Mouse (Mus musculus): ENCODE measurements around the gene Stra6. TPM values are rescaled to one million over a fixed set of nuclear protein-coding genes. Genes with fewer than 3 reads are reported as not detected.
A peak's percentile ranks its signal among the peaks of the same experiment; 100 is the strongest.

The Stra6 gene
- total RNA-seq, 2 experiments from 2014 or later: 0.90 to 2.2 TPM

DNA sequence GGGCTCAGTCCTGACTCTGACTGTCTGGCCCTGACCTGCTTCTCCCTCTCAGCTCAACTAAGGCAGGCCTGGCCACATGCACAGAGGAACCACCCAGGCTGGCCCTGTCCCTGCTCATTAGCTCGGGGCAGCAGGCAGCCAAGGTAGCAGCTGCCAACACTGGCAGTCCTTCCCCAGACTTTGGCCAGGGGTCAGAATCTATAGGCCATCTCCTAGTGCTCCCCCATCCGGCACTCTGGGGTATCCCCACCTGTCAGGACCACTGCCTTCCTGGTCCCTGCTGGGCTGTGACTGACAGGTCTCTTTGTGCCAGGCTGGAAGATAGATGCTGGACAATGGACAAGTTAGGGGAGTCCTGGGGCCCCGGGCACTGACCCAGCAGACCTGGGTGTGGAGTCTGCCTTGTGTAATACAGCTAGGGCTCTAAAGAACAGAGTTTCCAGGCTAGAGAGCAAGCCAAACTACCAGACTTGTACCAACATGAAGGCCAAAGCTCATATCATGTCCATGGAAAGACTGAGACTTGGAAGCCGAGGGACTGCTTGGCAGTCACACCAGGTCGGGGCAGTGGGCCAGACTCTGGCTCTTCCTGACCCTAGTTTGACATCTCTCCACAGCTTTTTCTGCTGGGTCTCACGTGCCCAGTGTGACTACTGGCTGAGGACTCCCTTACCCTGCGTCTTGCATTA is 29.1 kb downstream of the Stra6 start:
- DNase-seq (ENCODE audit: low spot score in 2 of 2): peak in 1 of 2 experiments; percentile 27

DNA sequence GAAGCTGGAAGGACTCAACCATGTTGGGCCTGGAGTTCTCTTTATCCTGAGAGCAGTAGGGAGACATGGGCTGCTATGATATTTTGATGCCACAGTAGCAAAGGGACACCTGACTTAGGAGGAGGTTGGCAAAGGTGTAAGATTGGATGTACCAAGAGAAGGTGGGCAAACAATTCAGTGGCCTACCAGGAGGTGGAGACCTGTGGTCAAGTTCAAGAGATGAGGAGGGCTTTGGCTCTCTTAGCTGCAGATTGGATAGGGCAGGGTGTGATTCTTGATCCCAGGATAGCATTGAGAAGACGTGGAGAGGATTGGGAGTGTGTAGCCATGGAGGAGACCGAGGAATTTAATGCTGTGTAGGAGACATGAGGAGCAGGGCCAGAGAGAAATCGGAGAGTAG is 30.2 kb downstream of the Stra6 start:
- no peak for DNase-seq (ENCODE audit: low spot score in 2 of 2)

DNA sequence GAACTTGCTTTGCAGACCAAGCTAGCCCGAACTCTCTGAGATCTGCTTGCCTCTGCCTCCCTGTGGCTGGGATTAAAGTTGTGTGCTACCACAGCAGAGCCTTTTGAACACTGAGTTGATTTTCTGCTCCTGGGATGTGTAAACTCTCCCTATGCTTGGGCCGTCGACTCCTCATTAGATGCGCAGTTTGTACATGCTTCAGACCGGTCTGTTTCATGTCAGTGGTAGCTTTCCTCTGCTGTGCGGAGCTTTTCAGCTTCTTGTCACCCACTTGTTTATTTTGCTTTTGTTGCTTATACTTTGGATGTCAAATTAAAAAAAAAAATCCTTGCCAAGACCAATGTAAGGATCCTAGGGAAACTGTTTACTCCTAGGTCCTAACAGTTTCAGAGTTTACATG is 32.4 kb downstream of the Stra6 start:
- DNase-seq (ENCODE audit: low spot score in 2 of 2): no peak

DNA sequence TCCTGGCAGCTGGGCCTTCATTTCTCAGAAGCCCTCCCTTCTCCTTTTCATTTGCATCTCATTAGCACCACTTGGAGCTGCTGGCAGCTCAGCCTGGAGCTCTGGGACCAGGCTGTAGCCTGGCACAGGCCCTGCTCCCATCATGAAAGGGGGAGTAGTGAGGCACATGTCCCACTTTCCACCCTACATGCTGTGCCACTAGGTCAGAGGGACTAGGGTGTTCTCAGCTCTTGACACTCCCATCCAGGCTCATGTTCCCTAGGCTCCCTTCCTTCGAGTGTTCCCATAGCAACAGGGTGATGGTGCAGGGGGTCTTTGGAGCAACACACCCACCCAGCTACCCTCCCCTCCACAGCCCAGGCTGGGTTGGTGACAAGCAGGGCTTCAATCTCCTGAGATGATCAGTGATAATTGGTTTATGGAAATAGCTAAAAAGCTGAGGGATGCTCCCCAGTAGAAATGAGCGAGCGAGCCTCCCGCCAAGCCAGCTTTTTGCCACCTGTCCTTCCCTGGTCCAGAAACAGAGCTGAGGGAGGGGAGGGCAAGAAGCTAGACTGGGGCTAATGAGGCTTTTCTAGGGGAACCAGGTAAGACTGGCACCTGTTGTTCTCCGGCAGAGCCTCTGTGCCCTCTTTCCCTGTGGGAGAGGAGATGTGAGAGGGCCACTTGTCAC is 33.2 kb downstream of the Stra6 start:
- no peak for DNase-seq (ENCODE audit: low spot score in 2 of 2)

DNA sequence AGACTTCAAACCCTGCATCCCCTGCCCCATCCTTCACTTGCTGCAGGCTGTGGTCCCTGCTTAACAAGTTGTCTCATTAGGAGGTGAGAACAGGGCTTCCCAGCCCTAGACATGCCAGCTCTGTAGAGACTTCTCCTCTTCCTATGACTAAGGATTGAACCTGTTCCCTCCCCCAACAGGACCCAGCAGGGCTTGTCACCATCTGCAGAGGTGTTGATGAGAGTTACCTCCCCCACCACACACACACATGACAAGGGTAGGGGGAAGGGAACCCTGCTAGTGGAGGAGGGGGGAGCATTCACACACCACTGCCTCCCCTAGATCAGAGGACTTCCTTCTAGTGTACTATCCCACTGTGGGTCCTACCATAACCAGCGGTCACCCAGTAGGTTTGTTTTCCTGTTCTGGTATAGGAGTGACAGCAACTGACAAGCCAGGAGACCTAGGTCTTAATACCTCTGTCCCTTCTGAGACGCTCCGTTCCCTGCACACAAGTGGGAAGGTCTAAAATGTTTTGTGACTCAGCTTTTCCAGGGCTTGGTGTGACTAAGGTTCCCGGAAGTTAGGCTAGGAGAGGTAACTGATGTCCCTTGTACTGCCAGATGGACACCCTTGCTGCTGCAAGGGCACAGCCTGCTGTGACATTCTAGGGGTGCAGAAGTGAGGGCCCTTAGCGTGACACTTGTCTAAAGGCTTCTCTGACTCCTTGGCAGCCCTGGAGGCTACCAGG is 36.4 kb downstream of the Stra6 start:
- DNase-seq (ENCODE audit: low spot score in 2 of 2): no peak

DNA sequence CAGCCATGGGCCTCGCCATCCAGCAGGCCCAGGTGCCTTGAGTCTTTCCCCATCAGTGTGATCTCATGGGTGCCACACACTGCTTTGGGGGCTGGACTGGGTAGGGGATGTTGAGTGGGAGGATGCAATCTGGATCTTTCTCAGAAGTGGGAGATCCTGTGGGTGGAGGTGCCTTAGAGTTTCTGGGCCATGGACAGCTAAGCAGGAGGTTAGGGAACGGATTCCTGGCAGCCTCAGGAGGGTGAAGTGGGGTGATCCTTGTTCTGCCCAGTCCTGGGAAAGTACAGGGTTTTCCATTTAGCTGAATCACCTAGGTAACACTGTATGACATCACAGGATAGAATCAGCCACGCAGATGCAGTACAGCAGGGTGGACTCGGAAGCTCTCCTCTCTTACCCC is 38.4 kb downstream of the Stra6 start:
- no peak for DNase-seq (ENCODE audit: low spot score in 2 of 2)

DNA sequence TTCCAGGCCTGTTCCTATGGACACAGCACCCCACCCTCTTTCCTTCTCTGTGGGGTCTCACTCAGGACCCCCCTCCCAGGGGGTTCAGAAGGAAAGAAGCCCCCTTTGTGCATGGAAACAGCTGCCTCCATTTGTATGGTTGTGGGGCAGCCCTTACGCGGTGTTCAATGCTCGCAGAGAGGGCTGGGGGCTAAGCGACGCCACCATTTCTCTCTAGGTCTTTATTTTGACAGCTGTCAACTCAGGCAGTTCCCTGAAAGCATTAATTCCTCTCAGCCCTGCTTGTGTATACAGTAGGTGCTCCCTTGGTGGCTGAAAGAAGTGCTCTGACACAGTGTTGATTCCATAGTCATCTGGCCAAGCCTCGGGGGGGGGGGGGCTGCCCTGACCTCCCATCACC is 40.1 kb downstream of the Stra6 start:
- no peak for DNase-seq (ENCODE audit: low spot score in 2 of 2)

DNA sequence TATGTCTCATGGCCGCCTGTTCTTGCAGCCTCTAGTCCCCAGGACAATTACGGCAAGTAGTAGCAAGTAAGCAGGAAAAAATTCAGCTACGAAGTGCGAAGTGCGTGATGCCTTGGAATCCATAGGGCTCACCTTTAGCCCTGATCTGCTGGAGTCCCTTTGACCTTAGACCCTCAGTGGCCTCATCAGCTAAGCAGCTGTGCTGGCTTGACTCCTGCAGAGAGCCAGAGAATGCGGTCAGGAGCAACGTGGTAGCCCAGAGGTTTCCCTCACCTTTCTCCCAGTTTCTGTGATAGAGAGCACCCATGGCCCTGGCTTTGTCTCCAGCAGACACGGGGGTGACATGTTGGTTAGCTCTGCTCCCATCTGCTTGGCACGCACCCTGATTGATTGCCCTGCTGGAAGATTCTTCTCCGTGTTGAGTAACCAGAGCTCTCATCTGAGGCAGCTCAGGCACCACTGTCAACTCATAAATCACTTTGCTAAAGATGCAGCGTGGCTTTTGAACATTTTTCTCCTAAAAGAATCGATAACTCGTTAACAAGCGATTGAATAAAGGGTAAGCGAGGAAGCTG is 42.1 kb downstream of the Stra6 start:
- no peak for DNase-seq (ENCODE audit: low spot score in 2 of 2)

DNA sequence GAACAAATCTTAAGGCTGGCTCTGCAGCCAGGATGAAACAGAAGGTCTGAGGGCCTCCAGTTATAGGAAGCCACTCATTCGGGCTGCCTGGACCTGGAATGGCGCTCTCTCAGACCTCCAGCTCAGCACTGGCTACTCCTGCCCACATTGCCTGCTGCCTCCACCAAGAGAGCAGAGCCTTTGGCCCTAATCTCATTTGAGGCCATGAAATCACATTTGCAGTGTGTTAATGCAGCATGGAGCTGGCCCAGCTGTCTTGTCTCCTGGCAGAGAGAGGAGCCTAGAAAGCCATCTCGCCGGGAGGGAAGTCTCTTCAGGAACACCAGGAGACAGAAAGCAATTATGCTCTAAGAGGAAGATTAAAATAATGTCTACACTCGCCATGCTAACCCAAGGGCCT is 43.9 kb downstream of the Stra6 start:
- no peak for DNase-seq (ENCODE audit: low spot score in 2 of 2)

DNA sequence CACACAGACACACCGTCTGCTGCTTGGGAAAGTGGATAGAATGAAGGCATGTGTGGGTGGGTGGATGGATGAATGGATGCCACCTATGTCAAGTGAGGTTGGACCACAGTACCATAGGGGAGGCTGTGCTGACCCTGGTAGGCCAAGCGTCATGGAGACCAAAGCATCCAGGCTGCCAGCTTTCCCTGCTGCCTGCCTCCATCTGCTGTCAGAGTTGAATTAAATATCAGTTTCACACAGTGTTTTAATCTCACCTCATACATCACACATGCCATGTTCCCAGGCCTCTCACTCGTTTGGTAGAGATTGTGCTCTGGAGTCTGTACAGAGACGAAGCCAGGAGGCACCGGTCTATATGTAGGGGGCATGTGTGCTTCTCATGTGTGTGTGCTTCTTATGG is 47.2 kb downstream of the Stra6 start:
- no peak for DNase-seq (ENCODE audit: low spot score in 2 of 2)

DNA sequence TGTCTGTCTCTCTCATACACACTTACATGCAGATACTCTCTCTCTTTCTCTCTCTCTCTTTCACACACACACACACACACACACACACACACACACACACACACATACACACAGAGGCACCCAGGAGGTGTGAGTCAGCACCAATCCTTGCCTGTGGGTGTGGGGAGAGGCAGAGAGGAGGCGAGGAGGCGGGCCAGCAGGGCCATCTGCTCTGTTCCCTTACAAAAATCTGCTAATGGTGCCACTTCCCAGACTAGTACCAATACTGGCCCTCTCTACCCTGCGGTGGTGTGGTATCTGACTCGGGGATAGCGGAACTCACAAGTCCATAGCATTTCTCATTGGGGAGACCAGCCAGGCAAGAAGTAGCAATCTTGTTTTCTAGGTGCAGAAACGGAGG is 47.8 kb downstream of the Stra6 start:
- no peak for DNase-seq (ENCODE audit: low spot score in 2 of 2)

DNA sequence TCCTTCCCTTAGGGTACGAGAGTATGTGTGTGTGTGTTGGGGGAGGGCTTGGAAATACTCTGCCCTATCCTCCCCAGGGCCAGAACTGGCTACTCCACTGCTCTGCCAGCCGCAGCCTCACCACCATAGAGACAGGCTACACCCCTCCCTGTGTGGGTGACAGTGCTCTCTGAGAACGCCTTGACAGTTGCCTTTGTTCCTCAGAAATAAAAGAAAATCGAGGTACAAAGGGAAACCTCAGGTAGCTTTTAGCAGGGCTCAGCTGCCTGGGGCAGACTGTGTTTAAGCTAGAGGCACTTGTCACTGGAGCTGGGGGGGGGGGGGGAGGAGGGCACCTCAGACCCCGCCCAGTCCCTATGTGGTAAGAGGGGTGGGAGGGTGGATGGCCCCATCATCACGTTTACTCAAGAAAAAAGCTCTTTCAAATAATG is 48.7 kb downstream of the Stra6 start:
- no peak for DNase-seq (ENCODE audit: low spot score in 2 of 2)

DNA sequence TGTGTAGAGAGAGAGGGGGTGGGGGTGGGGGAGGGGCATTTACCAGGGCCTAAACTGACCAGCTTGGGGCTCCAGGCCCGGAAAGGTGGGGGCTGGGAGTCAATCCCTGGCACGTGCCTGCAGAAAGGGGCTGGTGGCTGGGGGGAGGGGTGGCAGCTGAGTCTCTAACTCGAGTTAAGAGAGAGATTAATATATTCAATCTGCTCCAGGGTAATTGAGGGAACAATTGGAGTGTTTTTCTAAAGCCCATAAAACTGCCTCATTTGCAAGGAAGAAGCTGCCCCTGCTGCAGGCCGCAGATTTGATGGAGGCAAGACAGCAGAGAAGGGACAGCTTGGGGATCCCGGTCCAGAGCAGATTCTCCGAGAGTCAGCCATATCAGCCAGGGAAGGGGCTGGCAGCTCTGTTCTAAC is 49.3 kb downstream of the Stra6 start:
- DNase-seq (ENCODE audit: low spot score in 2 of 2): no peak

DNA sequence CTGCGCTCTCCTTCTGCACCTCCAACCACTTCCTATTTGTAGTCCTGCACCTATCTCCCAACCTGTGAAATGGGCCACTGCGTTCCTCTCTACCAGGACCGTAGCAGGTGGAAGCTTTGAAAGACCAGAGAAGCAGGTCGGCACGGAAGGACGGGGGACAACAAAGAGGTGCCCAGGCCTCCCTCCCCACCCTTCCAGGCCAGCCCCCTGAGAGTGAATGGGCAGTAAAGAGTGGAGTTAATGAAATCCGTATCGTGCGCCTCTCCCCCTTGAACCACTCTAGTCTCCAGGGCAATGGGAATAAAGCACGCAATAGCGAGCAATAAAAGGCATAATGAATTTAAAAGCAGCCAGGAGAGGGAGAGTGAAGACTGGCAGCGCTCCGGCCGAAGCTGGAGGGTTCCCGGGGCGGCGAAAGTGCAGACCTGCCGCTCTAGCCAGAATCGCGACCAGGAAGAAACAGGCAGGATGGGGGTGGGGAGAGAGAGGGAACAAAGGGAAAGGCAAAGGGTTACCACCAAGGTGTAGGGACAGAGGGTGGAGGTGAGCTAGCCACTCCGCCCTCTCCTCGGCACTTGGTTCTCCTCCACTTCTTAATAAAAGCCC is 49.8 kb downstream of the Stra6 start:
- no peak for DNase-seq (ENCODE audit: low spot score in 2 of 2)

DNA sequence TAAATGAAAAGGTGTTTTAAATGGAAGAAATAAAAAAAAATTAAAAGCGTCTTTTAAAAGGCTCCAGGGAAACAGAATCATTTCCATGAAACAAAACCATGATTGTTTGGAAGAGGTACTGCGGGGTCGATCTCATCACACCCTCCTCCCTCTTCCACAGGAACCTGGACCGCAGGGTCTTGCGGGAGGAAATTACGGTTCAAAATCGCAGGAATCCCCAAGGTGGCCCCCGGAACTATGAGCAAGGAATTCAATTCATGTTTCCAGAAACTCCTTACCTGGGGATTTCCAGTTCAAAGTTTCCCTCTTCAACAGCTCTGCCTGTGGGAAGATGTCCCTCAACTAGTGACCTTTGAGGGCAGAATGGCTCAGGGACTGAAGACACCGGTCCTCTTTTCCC is 50.4 kb downstream of the Stra6 start:
- no peak for DNase-seq (ENCODE audit: low spot score in 2 of 2)

DNA sequence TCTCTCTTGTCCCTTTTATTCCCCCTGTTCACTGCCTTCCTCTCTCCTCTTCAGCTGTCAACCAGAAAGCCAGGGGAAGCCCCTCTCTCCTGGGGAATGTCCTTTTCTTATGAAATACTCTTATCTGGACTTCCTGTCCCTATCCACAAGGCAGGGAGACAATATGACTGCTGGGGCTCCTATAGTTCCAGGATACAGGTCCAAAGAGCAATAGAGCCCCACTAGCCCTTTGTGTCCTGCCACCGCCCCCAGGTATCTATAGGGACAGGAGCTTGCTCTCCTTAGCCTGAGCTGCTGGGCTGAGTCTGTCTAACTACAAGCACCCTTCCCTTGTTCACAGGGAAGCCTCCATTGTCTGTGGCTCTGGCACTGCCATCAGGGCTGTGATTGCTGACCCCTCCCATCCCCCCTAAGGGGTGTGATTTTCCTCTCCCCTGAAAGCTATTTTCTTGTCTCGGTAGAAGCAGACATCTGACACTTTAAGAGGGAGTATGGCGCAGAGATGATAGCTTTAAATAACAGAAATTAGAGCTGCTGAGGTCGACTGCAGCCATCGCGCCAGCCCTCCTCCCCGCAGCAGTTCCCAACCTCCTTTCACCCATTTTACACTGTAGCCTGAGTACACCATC is 51.8 kb downstream of the Stra6 start:
- DNase-seq (ENCODE audit: low spot score in 2 of 2): no peak

DNA sequence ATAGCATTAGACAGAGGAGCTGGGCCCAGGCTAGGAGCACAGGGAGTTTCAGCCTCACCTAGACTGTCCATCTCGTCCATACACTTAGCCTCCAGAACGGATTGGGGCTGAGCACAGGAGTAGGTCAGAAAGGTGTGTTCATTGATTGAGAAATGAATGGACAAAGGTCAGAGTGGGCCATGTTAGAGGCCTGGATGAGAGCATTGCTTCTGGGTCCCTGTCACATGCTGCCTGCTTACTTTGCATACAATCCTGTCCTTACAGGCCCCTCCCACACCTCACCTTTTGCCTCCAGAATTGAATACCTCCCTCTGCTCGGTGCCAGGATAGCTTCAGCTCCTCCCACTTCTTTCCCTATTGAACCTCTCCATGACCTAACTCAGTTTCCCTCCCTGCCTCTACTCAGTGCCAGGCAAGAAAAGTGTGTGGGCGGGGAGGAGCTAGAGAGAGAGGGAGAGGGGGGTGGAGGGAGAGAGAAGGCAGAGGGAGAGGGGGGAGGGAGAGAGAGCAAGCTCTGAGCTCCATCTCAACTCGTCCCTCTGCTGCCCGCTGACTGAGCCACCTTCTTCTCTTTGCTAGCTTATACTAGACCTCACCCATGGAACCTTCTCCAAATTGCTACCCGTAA is 52.5 kb downstream of the Stra6 start:
- no peak for DNase-seq (ENCODE audit: low spot score in 2 of 2)

DNA sequence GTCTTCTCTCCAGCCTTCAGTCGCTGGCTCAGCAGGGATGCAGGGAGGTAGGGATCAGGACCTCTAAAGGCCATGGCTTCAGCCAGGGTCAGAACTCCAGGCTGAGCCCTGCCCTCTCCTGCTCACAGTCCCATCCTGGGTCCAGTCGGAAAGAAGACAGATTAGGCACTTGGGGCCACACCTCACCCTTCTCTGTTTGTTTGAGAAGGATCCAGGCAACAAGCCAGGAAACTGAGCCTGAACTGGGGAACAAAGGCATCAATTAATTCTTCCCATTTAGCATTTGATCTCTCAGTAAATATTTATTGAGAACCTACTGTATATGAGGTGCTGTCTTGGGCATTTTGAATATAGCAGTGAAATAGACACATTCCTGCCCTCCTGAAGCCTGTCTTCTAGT is 55.1 kb downstream of the Stra6 start, which contains the start of gene Ccdc33:
Ccdc33 (minus strand) TSS at position 153 of the 400 bp plus-strand sequence.
- no peak for DNase-seq (ENCODE audit: low spot score in 2 of 2)

DNA sequence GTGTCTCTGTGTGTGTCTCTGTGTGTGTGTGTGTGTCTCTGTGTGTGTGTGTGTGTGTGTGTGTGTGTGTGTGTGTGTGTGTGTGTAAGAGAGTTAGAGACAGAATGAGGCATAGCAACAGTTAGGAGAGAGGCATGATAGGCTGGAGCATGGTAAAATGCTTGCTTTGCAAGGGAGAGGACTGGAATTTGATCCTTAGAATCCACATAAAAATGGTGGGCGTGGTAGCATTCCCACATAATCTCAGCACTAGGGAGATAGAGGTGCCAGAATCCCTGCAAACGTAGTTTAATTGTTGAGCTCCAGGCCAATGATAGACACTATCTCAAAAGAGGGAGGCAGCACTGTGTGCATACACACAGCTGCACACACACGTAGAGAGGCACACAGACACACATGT is 61.5 kb downstream of the Stra6 start:
- DNase-seq (ENCODE audit: low spot score in 2 of 2): no peak

DNA sequence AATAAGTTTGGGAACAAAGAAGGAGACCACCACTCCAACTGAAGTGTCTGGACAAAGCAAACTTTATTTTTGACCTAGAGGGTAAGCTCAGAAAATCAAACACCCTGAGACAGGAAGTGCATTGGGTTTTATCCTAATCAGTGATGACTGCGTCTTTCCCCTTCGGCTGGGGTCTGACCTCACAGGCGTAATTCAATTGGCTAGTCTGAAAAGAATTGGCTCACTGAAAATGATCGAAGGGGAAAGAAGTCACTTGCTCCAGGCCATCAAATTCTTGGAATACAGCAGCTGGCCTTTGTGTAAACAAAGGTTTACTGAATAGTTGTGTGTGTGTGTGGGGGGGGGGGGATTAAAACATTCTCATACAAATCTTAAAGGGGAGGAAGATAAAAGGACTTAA is 62.2 kb downstream of the Stra6 start:
- no peak for DNase-seq (ENCODE audit: low spot score in 2 of 2)

Measured in adrenal gland, postnatal 4 days (tissue).